Mouse (Mus musculus) liver, embryonic 16.5 days (tissue): Measurements from ENCODE around the gene Arl6ip4. TPM values are rescaled to one million over a fixed set of nuclear protein-coding genes. Genes with fewer than 3 reads are reported as not detected.

ENCODE experiments used
- polyA plus RNA-seq: library from polyadenylated mRNA; unstranded; fragments of >200 nt; fragmentation: Nextera tagmentation; extraction: Ambion mirVana; gene quantifications from 2 replicates; pipeline ENCODE4 v1.2.1, GENCODE M21; 2015

The Arl6ip4 gene
- polyA plus RNA-seq, 1 experiment from 2014 or later: 46.9 TPM

Other genes with a start within 250 kb of the Arl6ip4 start
- gene Hcar1, start 236.1 kb upstream of the Arl6ip4 start, polyA plus RNA-seq: 0.08 and 0.15 TPM in 2 replicates
- gene Denr, start 208.9 kb upstream of the Arl6ip4 start, polyA plus RNA-seq: 37.6 and 40.6 TPM in 2 replicates
- gene Gm43518, start 188.7 kb upstream of the Arl6ip4 start, polyA plus RNA-seq: 1.3 and 1.7 TPM in 2 replicates
- 2.2 and 2.4 TPM in 2 replicates for gene Ccdc62, start 185.4 kb upstream of the Arl6ip4 start, polyA plus RNA-seq
- 12.4 and 16.3 TPM in 2 replicates for gene Hip1r, start 142.5 kb upstream of the Arl6ip4 start, polyA plus RNA-seq
- gene Vps37b, start 83.8 kb upstream of the Arl6ip4 start, polyA plus RNA-seq: 14.3 and 16.3 TPM in 2 replicates
- 6.4 and 6.7 TPM in 2 replicates for gene Abcb9, start 20.3 kb upstream of the Arl6ip4 start, polyA plus RNA-seq
- 15.0 and 15.7 TPM in 2 replicates for gene Ogfod2, start 3.8 kb upstream of the Arl6ip4 start, polyA plus RNA-seq
- gene Pitpnm2, start 133.7 kb downstream of the Arl6ip4 start, polyA plus RNA-seq: 1.6 and 1.9 TPM in 2 replicates
- gene Mphosph9, start 211.9 kb downstream of the Arl6ip4 start, polyA plus RNA-seq: 4.1 and 4.2 TPM in 2 replicates
- 5.7 and 5.9 TPM in 2 replicates for gene 2810006K23Rik, start 212.0 kb downstream of the Arl6ip4 start, polyA plus RNA-seq
- gene Cdk2ap1, start 247.0 kb downstream of the Arl6ip4 start, polyA plus RNA-seq: 6.2 and 6.3 TPM in 2 replicates